Mouse (Mus musculus) gastrocnemius, postnatal 4 days (tissue): ENCODE measurements around the gene Asah2. TPM values are rescaled to one million over a fixed set of nuclear protein-coding genes. Genes with fewer than 3 reads are reported as not detected.
"Not testable (repeated sequence)": the region's sequence is repeated elsewhere in the genome, so short reads cannot be mapped to it uniquely, and the experiment has no call there.

ENCODE experiments used
- DNase-seq, 2 experiments: peaks; one replicate each; pipeline ENCODE4 v3.0.0; 2021 to 2022; ENCODE audit warnings: low spot score in 2 of 2, mixed read lengths in 2 of 2
- long read RNA-seq, 2 experiments: library from polyadenylated mRNA; stranded (forward); transcript quantifications; one replicate each; pipeline ENCODE4 v2.0.0; 2021
- total RNA-seq, 2 experiments: library from RNA; stranded (reverse); gene quantifications; 2 replicates each; pipeline ENCODE4 v1.2.3; 2021

The Asah2 gene
- total RNA-seq = 10 to 100 TPM in 1 of 2 experiments, 1 to 10 TPM in 1; 9.1 to 10.5 TPM
- long read RNA-seq, experiment 1, partial matches to known transcripts = 0 of 3 reads
- long read RNA-seq, experiment 1, other reads (novel, unspliced or antisense) = 3 of 3 reads
- long read RNA-seq, experiment 2, partial matches to known transcripts = 0 of 1 reads
- long read RNA-seq, experiment 2, other reads (novel, unspliced or antisense) = 1 of 1 reads

DNA sequence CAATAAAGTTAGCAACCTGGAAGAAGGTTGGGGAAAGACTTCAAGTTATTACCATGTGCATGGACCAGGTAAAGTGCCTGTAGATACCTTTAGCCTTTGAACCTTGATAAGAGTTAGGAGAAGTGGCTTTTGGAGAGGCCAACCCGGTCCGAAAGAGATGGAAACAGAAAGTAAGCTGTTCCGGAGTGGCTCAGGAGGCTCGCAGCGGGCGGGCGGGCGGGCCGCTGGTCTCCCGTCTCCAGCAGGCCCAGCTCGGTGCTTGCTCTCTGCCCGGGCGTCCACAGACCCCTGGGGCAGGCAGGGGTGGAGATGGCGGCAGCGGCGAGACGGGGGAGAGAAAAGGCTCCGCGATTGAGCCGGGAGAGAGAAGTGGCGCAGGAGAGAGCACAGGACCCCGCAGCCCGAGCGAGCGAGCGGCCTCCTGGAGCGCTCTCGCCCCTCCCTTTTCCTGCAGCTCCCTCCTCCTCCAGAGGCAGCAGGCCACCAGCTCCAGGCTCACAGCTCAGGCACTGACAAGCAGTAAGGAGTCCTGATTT lies at the start of gene Asah2:
Asah2 (minus strand) TSS at position 441 of the 536 bp plus-strand sequence.
- peak; percentile 63 to 79 for DNase-seq

DNA sequence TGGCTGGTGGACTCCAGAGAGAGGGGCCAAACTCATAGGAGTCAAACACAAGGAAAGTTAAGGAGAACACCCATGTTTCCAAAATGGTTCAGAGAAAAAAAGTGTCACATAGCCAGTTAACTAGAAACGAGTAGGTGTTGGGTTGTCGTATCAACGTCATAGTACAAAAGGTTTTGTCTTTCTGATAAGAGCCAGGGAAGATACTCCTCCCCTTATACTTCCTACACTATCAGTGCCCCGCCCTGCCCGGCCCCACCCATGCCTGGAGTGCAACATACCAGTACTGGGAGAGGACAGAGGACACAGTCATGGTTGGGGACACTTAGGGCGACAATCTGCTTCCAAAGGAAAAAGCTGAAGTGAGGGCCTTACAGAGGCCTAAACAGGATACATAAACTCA lies 49.0 kb upstream of the Asah2 start:
- DNase-seq = no peak

DNA sequence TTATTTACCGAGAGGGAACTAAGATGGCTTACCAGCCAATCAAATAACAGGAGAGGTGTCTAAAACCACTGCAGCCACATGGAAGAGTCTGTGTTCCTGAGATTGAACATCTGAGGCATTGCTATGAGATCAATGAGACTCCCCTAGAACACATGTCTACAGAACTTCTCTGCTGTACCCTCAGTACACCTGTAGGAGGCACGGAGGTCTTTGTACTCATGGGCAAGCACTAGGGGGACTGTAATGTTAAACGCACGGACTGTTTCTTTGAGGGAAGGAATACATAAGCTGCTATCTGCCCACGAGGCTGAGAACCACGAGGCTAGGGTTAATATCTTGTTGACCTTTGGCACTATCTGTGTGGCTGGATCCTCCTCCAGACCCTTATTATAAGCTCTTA lies 44.5 kb upstream of the Asah2 start:
- DNase-seq = no peak

GRCm38 (mm10) chr19:32148710-32149109 lies 40.7 kb upstream of the Asah2 start:
- DNase-seq = no peak

- no peak for DNase-seq
Observed at GRCm38 (mm10) chr19:32142383-32142782, 34.4 kb upstream of the Asah2 start.

- no peak for DNase-seq
Observed at GRCm38 (mm10) chr19:32138361-32139088, 30.5 kb upstream of the Asah2 start.

- DNase-seq = no peak
Observed at GRCm38 (mm10) chr19:32137904-32138303, 29.9 kb upstream of the Asah2 start.

GRCm38 (mm10) chr19:32136888-32137625 lies 29.0 kb upstream of the Asah2 start:
- DNase-seq = no peak

GRCm38 (mm10) chr19:32131707-32132488 lies 23.9 kb upstream of the Asah2 start:
- DNase-seq = not testable (repeated sequence)

- no peak for DNase-seq
Observed at GRCm38 (mm10) chr19:32129281-32129680, 21.3 kb upstream of the Asah2 start.

DNA sequence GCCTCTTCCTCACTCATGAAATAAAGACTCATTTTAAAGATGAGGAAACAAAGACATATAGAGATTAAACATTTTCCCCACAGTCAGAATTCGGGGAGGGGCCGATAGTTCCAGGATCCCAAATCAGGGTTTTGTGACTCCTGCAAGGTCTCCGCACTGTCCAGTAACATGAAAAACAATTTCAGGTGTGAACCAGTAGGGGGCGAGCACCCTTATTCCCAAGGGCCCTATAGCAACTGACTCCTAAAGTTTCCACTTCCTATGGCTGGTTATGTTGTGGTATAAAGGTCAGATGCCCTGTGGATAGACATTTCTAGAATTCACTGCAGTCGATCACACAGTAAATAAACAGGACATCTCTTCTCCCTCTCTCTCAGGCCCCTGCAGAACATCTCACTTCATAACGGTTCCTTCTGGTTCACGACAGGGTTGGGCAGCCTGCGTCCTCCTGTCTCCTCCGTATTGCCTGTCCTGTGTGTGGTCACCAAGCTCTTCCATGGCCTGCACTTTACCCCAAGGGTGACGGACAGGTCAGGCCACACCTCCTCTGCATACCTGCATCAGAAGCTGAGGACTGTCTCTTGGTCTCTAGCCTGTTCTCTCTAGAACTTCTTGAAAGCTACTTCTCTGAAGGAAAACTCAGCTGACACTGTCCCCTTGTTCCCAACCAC lies 19.3 kb upstream of the Asah2 start:
- DNase-seq = no peak

DNA sequence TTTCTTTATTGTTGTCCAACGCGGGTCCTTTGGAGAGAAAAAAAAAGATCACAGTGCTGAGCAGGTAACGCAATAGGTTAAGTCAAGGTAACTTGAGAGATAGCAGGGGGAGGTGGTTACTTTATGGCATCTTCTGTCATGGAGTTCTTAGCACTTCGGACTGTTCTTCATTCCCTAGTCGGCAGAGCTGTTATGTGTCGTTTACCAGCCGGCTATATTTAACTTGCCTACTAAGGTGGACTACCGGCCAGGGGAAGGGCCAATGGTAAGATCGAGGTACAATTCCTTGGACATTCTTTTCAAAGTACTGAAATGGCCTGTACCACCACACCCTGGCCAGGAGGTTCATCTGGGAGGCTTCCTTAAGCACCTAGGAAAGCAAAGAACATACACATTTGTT lies 16.1 kb upstream of the Asah2 start:
- no peak for DNase-seq

- DNase-seq = no peak
Observed at GRCm38 (mm10) chr19:32123196-32123595, 15.2 kb upstream of the Asah2 start.

GRCm38 (mm10) chr19:32120798-32121197 lies 12.8 kb upstream of the Asah2 start:
- no peak for DNase-seq

- no peak for DNase-seq
Observed at GRCm38 (mm10) chr19:32119666-32120065, 11.7 kb upstream of the Asah2 start.

GRCm38 (mm10) chr19:32118496-32118895 lies 10.5 kb upstream of the Asah2 start:
- DNase-seq = no peak

GRCm38 (mm10) chr19:32117484-32118018 lies 9.5 kb upstream of the Asah2 start:
- DNase-seq = no peak

DNA sequence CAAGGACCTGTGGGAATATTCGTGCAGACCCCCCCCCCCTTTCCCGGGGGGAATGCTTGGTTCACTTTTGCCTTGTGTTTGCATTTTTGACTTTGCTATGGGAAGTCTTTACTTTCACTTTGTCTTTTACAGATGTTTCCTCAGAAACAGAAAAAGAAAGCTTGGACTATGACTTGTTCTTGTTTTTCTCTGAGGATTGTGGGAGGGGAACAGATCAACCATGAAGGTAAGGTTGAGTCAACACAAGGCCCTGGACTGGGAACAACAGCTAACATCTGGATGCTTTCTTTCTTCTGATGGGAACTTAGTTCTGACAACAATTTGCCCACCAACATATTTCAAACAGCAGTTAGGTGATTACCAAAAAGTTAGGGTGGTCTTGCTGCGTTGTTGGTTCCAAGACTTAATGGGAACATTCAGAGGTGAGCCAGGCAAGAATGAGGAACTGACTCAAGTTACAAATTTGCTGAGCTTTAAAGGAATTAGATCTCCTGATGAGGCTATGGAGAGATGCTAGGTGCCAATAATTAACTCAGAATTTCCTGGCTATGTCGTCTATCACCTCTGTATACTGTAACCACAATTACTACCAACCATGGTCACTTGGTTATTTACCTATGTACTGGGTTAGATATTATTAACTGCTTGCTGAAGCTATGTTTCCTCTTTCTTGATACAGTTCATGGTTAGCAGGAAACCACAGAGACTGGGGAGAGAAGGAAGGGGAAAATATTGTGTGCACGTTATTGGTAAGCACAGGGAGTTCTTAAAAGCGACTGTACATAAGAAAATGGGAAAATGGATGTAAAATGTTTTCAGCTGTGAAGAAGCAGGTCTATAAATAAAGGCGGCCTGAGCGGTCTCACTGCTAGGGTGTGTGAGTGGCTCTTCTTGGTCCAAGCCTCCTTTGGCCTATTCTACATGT lies 4.1 kb upstream of the Asah2 start:
- no peak for DNase-seq

- DNase-seq = no peak
Observed at GRCm38 (mm10) chr19:32106750-32107149, 1.3 kb downstream of the Asah2 start.
